Mouse (Mus musculus) 3T3-L1 (cell line): Measurements from ENCODE around the gene Tm6sf1.

Experiments used
- DNase-seq: peaks from one replicate; pipeline ENCODE4 v3.0.0-alpha.2; 2015; ENCODE audit warnings: low read depth, low spot score

Gene Tm6sf1

GRCm38 (mm10) chr7:81885128-81885527, 26.3 kb downstream of the Tm6sf1 start:
- no peak for DNase-seq

- DNase-seq, result no peak
Measured at GRCm38 (mm10) chr7:81899361-81899760, 40.6 kb downstream of the Tm6sf1 start.

GRCm38 (mm10) chr7:81904094-81904493, 45.3 kb downstream of the Tm6sf1 start:
- DNase-seq, result no peak

- DNase-seq, result no peak
Measured at GRCm38 (mm10) chr7:81904926-81905325, 46.1 kb downstream of the Tm6sf1 start.

- DNase-seq, result peak; percentile 17
Measured at GRCm38 (mm10) chr7:81918316-81918715, 59.5 kb downstream of the Tm6sf1 start.

GRCm38 (mm10) chr7:81920314-81920713, 61.5 kb downstream of the Tm6sf1 start:
- no peak for DNase-seq

- peak; percentile 6 for DNase-seq
Measured at GRCm38 (mm10) chr7:81921379-81921952, 62.7 kb downstream of the Tm6sf1 start.

GRCm38 (mm10) chr7:81928998-81929397, 70.2 kb downstream of the Tm6sf1 start:
- DNase-seq, result no peak

GRCm38 (mm10) chr7:81932521-81933045, 73.8 kb downstream of the Tm6sf1 start:
- DNase-seq, result peak; percentile 48

- DNase-seq, result peak; percentile 37
Measured at GRCm38 (mm10) chr7:81933061-81933600, 74.3 kb downstream of the Tm6sf1 start.

- peak; percentile 42 for DNase-seq
Measured at GRCm38 (mm10) chr7:81933601-81934266, 74.9 kb downstream of the Tm6sf1 start.
